Comparison of ENCODE assay signal across 8 mouse cellular contexts in genomic region chr2:65931313-65931712, GRCm38 (mm10).
A peak's percentile ranks its signal among the peaks of the same experiment; 100 is the strongest.
DNase-seq lines count a peak whose midpoint lies in the region; ATAC-seq and TF ChIP-seq lines count a peak whose summit lies in the region.

No protein-coding gene starts in this region.

- WGBS in heart, embryonic 11.5 days (ENCODE audit: insufficient replicate concordance): 69% methylated on average over 7 of the region's 7 CpGs
- 46% methylated on average over 7 of the region's 7 CpGs for WGBS in hindbrain, embryonic 10.5 days
- 70% methylated on average over 7 of the region's 7 CpGs for WGBS in liver, postnatal 0 days (ENCODE audit: insufficient replicate concordance)

- no peaks in the 10 kb centered on the region for H3K9me3 ChIP-seq in heart, embryonic 11.5 days (replicated peaks; ENCODE audit: control insufficient read depth, low read length)
- no peaks in the 10 kb centered on the region for H3K9me3 ChIP-seq in ES-Bruce4 (replicated peaks; ENCODE audit: control insufficient read depth, insufficient read depth, low read length, poor library complexity, severe bottlenecking)
- no peaks in the 10 kb centered on the region for H3K9me3 ChIP-seq in hindbrain, embryonic 10.5 days
- H3K9me3 ChIP-seq in liver, postnatal 0 days (ENCODE audit: low read length): no peaks in the 10 kb centered on the region

- H3K4me1 ChIP-seq in heart, embryonic 11.5 days (ENCODE audit: control insufficient read depth, insufficient read depth, low read length): 0 out of 2 replicates have a peak, but pooled peaks cover 2% of the 10 kb centered on the region
- no peaks in the 10 kb centered on the region for H3K4me1 ChIP-seq in ES-Bruce4 (ENCODE audit: control insufficient read depth, insufficient read depth, low read length)
- H3K4me1 ChIP-seq in hindbrain, embryonic 10.5 days (replicated peaks): peaks cover 42% of the 10 kb centered on the region
- no peaks in the 10 kb centered on the region for H3K4me1 ChIP-seq in liver, postnatal 0 days (ENCODE audit: insufficient read depth)

- no peak for TF ChIP-seq POLR2A in ES-Bruce4 (IDR thresholded peaks at IDR 0.05; ENCODE audit: insufficient read depth, low read length)

- no peaks in the 10 kb centered on the region for H3K36me3 ChIP-seq in heart, embryonic 11.5 days (ENCODE audit: control insufficient read depth, insufficient read depth, low read length)
- H3K36me3 ChIP-seq in ES-Bruce4 (ENCODE audit: control insufficient read depth, insufficient read depth, low read length, poor library complexity, severe bottlenecking): no peaks in the 10 kb centered on the region
- H3K36me3 ChIP-seq in hindbrain, embryonic 10.5 days: no peaks in the 10 kb centered on the region
- no peaks in the 10 kb centered on the region for H3K36me3 ChIP-seq in liver, postnatal 0 days (replicated peaks; ENCODE audit: insufficient read depth, low read length)

- H3K4me3 ChIP-seq in heart, embryonic 11.5 days (ENCODE audit: low read depth, low read length): peak overlapping the region; percentile 53
- H3K4me3 ChIP-seq in ES-Bruce4 (ENCODE audit: low read depth, low read length): peak overlapping the region; percentile 75
- H3K4me3 ChIP-seq in hindbrain, embryonic 10.5 days: peak overlapping the region; percentile 57
- peak overlapping the region; percentile 35; the same call in 1 of the 2 replicates for H3K4me3 ChIP-seq in liver, postnatal 0 days (ENCODE audit: low read depth, low read length)

- TF ChIP-seq CTCF in ES-Bruce4 (IDR thresholded peaks at IDR 0.05; ENCODE audit: low read depth, low read length): no peak
- no peak for TF ChIP-seq CTCF in liver, postnatal 0 days (IDR thresholded peaks at IDR 0.05; ENCODE audit: low read depth)

- H3K9ac ChIP-seq in heart, embryonic 11.5 days (ENCODE audit: low read depth, low read length): peak overlapping the region; percentile 75
- H3K9ac ChIP-seq in ES-Bruce4 (ENCODE audit: low read depth, poor library complexity, severe bottlenecking): no peak overlapping the region
- no peak overlapping the region; the same call in 1 of the 2 replicates for H3K9ac ChIP-seq in liver, postnatal 0 days (replicated peaks)

- no peak for ATAC-seq in heart, embryonic 11.5 days (replicated peaks; ENCODE audit: insufficient number of reproducible peaks, low FRiP score, low TSS enrichment)
- no peak for ATAC-seq in liver, postnatal 0 days

- DNase-seq in heart, adult 11 months: no peak
- no peak for DNase-seq in hindbrain, embryonic 10.5 days (ENCODE audit: low spot score)
- DNase-seq in liver, postnatal 0 days: no peak
- no peak for DNase-seq in thymus, adult 18-20 months
- DNase-seq in cerebellum, postnatal 36 days: no peak
- no peak for DNase-seq in layer of hippocampus, postnatal 25 days (ENCODE audit: extremely low spot score in 1 of 2, low spot score in 1 of 2)

- H3K4me2 ChIP-seq in heart, embryonic 11.5 days: peak overlapping the region; percentile 77
- H3K4me2 ChIP-seq in liver, postnatal 0 days (ENCODE audit: low read depth, low read length): peak overlapping the region; percentile 56

- no peak for TF ChIP-seq EP300 in ES-Bruce4 (IDR thresholded peaks at IDR 0.05; ENCODE audit: insufficient read depth, low read depth, low read length)
- no peak for TF ChIP-seq EP300 in liver, postnatal 0 days (IDR thresholded peaks at IDR 0.05; ENCODE audit: low read depth)

- no peak overlapping the region for H3K27ac ChIP-seq in heart, embryonic 11.5 days (ENCODE audit: low read depth, low read length)
- H3K27ac ChIP-seq in ES-Bruce4 (ENCODE audit: insufficient read depth, low read length): no peak overlapping the region
- H3K27ac ChIP-seq in hindbrain, embryonic 10.5 days: peak overlapping the region; percentile 91
- no peak overlapping the region for H3K27ac ChIP-seq in liver, postnatal 0 days (ENCODE audit: low read depth)

- H3K27me3 ChIP-seq in heart, embryonic 11.5 days (ENCODE audit: control insufficient read depth, insufficient read depth, low read length): no peaks in the 10 kb centered on the region
- H3K27me3 ChIP-seq in ES-Bruce4 (ENCODE audit: control insufficient read depth, insufficient read depth, low read length, poor library complexity, severe bottlenecking): no peaks in the 10 kb centered on the region
- H3K27me3 ChIP-seq in hindbrain, embryonic 10.5 days (ENCODE audit: insufficient read depth, poor library complexity, severe bottlenecking): no peaks in the 10 kb centered on the region
- H3K27me3 ChIP-seq in liver, postnatal 0 days (ENCODE audit: insufficient read depth, low read length): no peaks in the 10 kb centered on the region
